Mouse (Mus musculus) spleen, adult 2 months (tissue): Measurements from ENCODE around the gene Pdcd1lg2.

ENCODE experiments used
- CTCF ChIP-seq: fragments of 200-500 bp; IDR thresholded peaks from 2 replicates; pipeline ENCODE4 v1.5.1; 2011; ENCODE audit warnings: mild to moderate bottlenecking, inconsistent platforms; ENCODE audit not compliant: insufficient read depth, insufficient read length, insufficient replicate concordance; ENCODE audit errors: extremely low read depth
- POLR2A ChIP-seq: fragments of 200-500 bp; IDR thresholded peaks from 2 replicates; pipeline ENCODE4 v1.6.1; 2011; ENCODE audit warnings: low read depth, low read length, inconsistent platforms

DNA sequence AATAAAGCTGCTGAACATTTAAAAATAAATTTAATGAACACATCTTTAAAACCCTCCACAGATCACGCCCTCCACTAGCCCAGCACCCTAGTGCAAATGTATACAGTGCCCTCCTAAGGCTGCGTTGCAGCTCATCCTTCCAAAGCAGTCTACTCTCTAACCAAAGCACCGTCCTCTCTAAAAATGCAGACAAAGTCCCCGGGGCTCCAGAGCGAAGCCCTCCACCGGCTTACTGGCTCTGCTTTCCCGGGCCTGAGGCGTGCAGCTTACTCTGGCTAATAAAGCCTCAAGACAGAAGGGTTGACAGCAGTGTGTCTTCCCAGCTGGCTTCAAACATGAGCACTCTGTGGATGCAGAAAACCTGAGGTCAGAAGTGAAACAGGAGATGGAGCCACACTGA is 9.7 kb downstream of the Pdcd1lg2 start:
- TF ChIP-seq POLR2A, result no peak
- no peak for TF ChIP-seq CTCF
